Mouse (Mus musculus): ENCODE results near the gene Fancg. TPM values are rescaled to one million over a fixed set of nuclear protein-coding genes. Genes with fewer than 3 reads are reported as not detected.

The Fancg gene
- polyA plus RNA-seq, 1 experiment from 2014 or later, result 17.4 TPM

- H3K9ac ChIP-seq, result peak overlapping the region; percentile 92
- H3K27ac ChIP-seq, result 0 out of 2 replicates have a peak overlapping the region, but pooled peaks have one; percentile 63
- WGBS, result 86% methylated on average over 7 of the region's 7 CpGs
- H3K9me3 ChIP-seq, result no peaks in the 10 kb centered on the region
- H3K4me2 ChIP-seq (replicated peaks), result peak overlapping the region; percentile 89
- peaks cover 60% of the 10 kb centered on the region for H3K4me1 ChIP-seq
- 0 out of 2 replicates have a peak, but pooled peaks cover 5% of the 10 kb centered on the region for H3K27me3 ChIP-seq (replicated peaks)
- H3K36me3 ChIP-seq, result peaks cover 25% of the 10 kb centered on the region
- H3K4me3 ChIP-seq, result peak overlapping the region; percentile 18; the same call in 1 of the 2 replicates
- no peak for ATAC-seq (ENCODE audit: low FRiP score, low read depth)
These were observed 57.7 kb downstream of the Fancg start for GRCm38 (mm10) chr4:42952563-42952962.

Other genes starting within 250 kb of the Fancg start
- gene Ccl21a, start 236.5 kb downstream of the Fancg start, polyA plus RNA-seq (2016; fragmentation: Nextera tagmentation; extraction: Ambion mirVana), result 0.95 and 0.99 TPM in 2 replicates
- 0.05 and 0.14 TPM in 2 replicates for gene Fam205a1, start 156.6 kb downstream of the Fancg start, polyA plus RNA-seq (2016; fragmentation: Nextera tagmentation; extraction: Ambion mirVana)
- gene Gm12394, start 153.7 kb downstream of the Fancg start, polyA plus RNA-seq (2016; fragmentation: Nextera tagmentation; extraction: Ambion mirVana), result 0.80 and 0.82 TPM in 2 replicates
- gene Fam205c, start 136.3 kb downstream of the Fancg start, polyA plus RNA-seq (2016; fragmentation: Nextera tagmentation; extraction: Ambion mirVana), result 2.5 and 2.6 TPM in 2 replicates
- gene Phf24, start 93.8 kb downstream of the Fancg start, polyA plus RNA-seq (2016; fragmentation: Nextera tagmentation; extraction: Ambion mirVana), result 10.9 and 11.4 TPM in 2 replicates
- 29.0 and 33.6 TPM in 2 replicates for gene Dnajb5, start 60.7 kb downstream of the Fancg start, polyA plus RNA-seq (2016; fragmentation: Nextera tagmentation; extraction: Ambion mirVana)
- gene 1700022I11Rik, start 40.9 kb downstream of the Fancg start, polyA plus RNA-seq (2016; fragmentation: Nextera tagmentation; extraction: Ambion mirVana), result 0.46 and 0.93 TPM in 2 replicates
- 631 and 640 TPM in 2 replicates for gene Vcp, start 10.0 kb downstream of the Fancg start, polyA plus RNA-seq (2016; fragmentation: Nextera tagmentation; extraction: Ambion mirVana)
- 24.5 and 25.2 TPM in 2 replicates for gene Pigo, start 15.3 kb upstream of the Fancg start, polyA plus RNA-seq (2016; fragmentation: Nextera tagmentation; extraction: Ambion mirVana)
- gene Stoml2, start 21.2 kb upstream of the Fancg start, polyA plus RNA-seq (2016; fragmentation: Nextera tagmentation; extraction: Ambion mirVana), result 251 and 257 TPM in 2 replicates
- 33.8 and 36.2 TPM in 2 replicates for gene Fam214b, start 35.7 kb upstream of the Fancg start, polyA plus RNA-seq (2016; fragmentation: Nextera tagmentation; extraction: Ambion mirVana)
- gene Unc13b, start 48.4 kb upstream of the Fancg start, polyA plus RNA-seq (2016; fragmentation: Nextera tagmentation; extraction: Ambion mirVana), result 19.1 and 22.4 TPM in 2 replicates